ENCODE assay signal across 18 mouse cellular contexts in genomic region chr13:98699051-98699744, GRCm38 (mm10). TPM values are rescaled to one million over a fixed set of nuclear protein-coding genes. Genes with fewer than 3 reads are reported as not detected.
DNase-seq lines count a peak whose midpoint lies in the region; ATAC-seq and TF ChIP-seq lines count a peak whose summit lies in the region.
"Had no signal": no experiment of that assay in that cellular context is flagged by ENCODE, and none has a peak within 500 bp of the region (broad histone marks: within the 10 kb centered on the region; RNA-seq: fewer than 3 reads in every experiment).

No protein-coding gene starts in this region.

- H3K27me3 ChIP-seq in heart, embryonic 16.5 days (ENCODE audit: control insufficient read depth, insufficient read depth, low read length) = peaks cover 6% of the 10 kb centered on the region; the same call in 1 of the 2 replicates
- peaks cover 15% of the 10 kb centered on the region for H3K27me3 ChIP-seq in heart, embryonic 11.5 days (ENCODE audit: control insufficient read depth, insufficient read depth, low read length)
- H3K27me3 ChIP-seq in lung, embryonic 15.5 days = peaks cover 13% of the 10 kb centered on the region; the same call in 1 of the 2 replicates
- H3K27me3 ChIP-seq in kidney, postnatal 0 days (ENCODE audit: insufficient read depth, low read length) = no peaks in the 10 kb centered on the region

- 39% methylated on average over 14 of the region's 14 CpGs for WGBS in heart, embryonic 16.5 days
- 47% methylated on average over 14 of the region's 14 CpGs for WGBS in heart, embryonic 11.5 days (ENCODE audit: insufficient replicate concordance)
- 36% methylated on average over 14 of the region's 14 CpGs for WGBS in lung, embryonic 15.5 days
- 53% methylated on average over 14 of the region's 14 CpGs for WGBS in lung, adult 2 months
- WGBS in kidney, postnatal 0 days = 44% methylated on average over 14 of the region's 14 CpGs

- H3K4me3 ChIP-seq in heart, embryonic 16.5 days (ENCODE audit: low read length) = no peak overlapping the region
- H3K4me3 ChIP-seq in heart, embryonic 11.5 days (ENCODE audit: low read depth, low read length) = no peak overlapping the region
- H3K4me3 ChIP-seq in lung, embryonic 15.5 days = no peak overlapping the region
- no peak overlapping the region for H3K4me3 ChIP-seq in lung, adult 2 months (replicated peaks; ENCODE audit: extremely low read depth, low read depth, low read length)
- H3K4me3 ChIP-seq in kidney, postnatal 0 days (replicated peaks; ENCODE audit: low read depth, low read length) = no peak overlapping the region
- H3K4me3 ChIP-seq: layer of hippocampus, adult 2 months had no signal

- DNase-seq in lung, adult 2 months = no peak
- DNase-seq in kidney, postnatal 0 days (ENCODE audit: low spot score) = peak; percentile 27
- DNase-seq in yolk sac, embryonic 10.5 days (ENCODE audit: low spot score) = peak; percentile 66
- DNase-seq in spleen, postnatal 10 days (ENCODE audit: low spot score in 2 of 2) = no peak
- DNase-seq: cerebellum, adult 2 months; gastrocnemius, postnatal 36 days; midbrain, embryonic 14.5 days; thymus, postnatal 36 days had no signal

- TF ChIP-seq POLR2A in lung, adult 2 months (IDR thresholded peaks at IDR 0.05; ENCODE audit: borderline replicate concordance, extremely low read depth, low read depth, low read length) = no peak

- H3K9ac ChIP-seq in heart, embryonic 16.5 days (ENCODE audit: low read length) = no peak overlapping the region
- no peak overlapping the region for H3K9ac ChIP-seq in heart, embryonic 11.5 days (ENCODE audit: low read depth, low read length)
- H3K9ac ChIP-seq in lung, embryonic 15.5 days = no peak overlapping the region
- no peak overlapping the region for H3K9ac ChIP-seq in kidney, postnatal 0 days (ENCODE audit: low read depth, low read length)

- 0 out of 2 replicates have a peak overlapping the region, but pooled peaks have one; percentile 10 for H3K4me2 ChIP-seq in heart, embryonic 16.5 days (ENCODE audit: low read depth, low read length)
- H3K4me2 ChIP-seq in heart, embryonic 11.5 days = no peak overlapping the region
- no peak overlapping the region for H3K4me2 ChIP-seq in lung, embryonic 15.5 days
- no peak overlapping the region for H3K4me2 ChIP-seq in kidney, postnatal 0 days (ENCODE audit: low read length)

- ATAC-seq in heart, embryonic 16.5 days (replicated peaks; ENCODE audit: extremely low read depth, insufficient read depth, low FRiP score) = 0 out of 2 replicates have a peak, but pooled peaks have one; percentile 28
- ATAC-seq in heart, embryonic 11.5 days (replicated peaks; ENCODE audit: insufficient number of reproducible peaks, low FRiP score, low TSS enrichment) = no peak
- ATAC-seq in lung, embryonic 15.5 days (ENCODE audit: borderline replicate concordance, extremely low read depth, low FRiP score, low TSS enrichment) = peak; percentile 64; the same call in 1 of the 2 replicates
- ATAC-seq in kidney, postnatal 0 days (replicated peaks; ENCODE audit: low FRiP score, low read depth) = 0 out of 2 replicates have a peak, but pooled peaks have one; percentile 9
- ATAC-seq in granulocyte monocyte progenitor cell, adult 5-6 weeks (replicated peaks; ENCODE audit: poor library complexity, severe bottlenecking) = no peak
- ATAC-seq: CD4-positive, CD25-positive, alpha-beta regulatory T cell, adult 4 months; hindbrain, postnatal 0 days had no signal

- peaks cover 24% of the 10 kb centered on the region for H3K4me1 ChIP-seq in heart, embryonic 16.5 days (ENCODE audit: control insufficient read depth, insufficient read depth, low read length)
- H3K4me1 ChIP-seq in heart, embryonic 11.5 days (ENCODE audit: control insufficient read depth, insufficient read depth, low read length) = peaks cover 26% of the 10 kb centered on the region
- H3K4me1 ChIP-seq in lung, embryonic 15.5 days = peaks cover 41% of the 10 kb centered on the region
- peaks cover 12% of the 10 kb centered on the region for H3K4me1 ChIP-seq in lung, adult 2 months (ENCODE audit: control insufficient read depth, insufficient read depth, low read length)
- H3K4me1 ChIP-seq in kidney, postnatal 0 days (replicated peaks; ENCODE audit: insufficient read depth, low read length) = peaks cover 11% of the 10 kb centered on the region

- H3K27ac ChIP-seq in heart, embryonic 16.5 days (ENCODE audit: low read length) = peak overlapping the region; percentile 16; the same call in 1 of the 2 replicates
- H3K27ac ChIP-seq in heart, embryonic 11.5 days (ENCODE audit: low read depth, low read length) = no peak overlapping the region
- peak overlapping the region; percentile 96 for H3K27ac ChIP-seq in lung, embryonic 15.5 days
- 0 out of 2 replicates have a peak overlapping the region, but pooled peaks have one; percentile 27 for H3K27ac ChIP-seq in kidney, postnatal 0 days
- H3K27ac ChIP-seq: hindbrain, postnatal 0 days; layer of hippocampus, adult 2 months; macrophage had no signal

- no peaks in the 10 kb centered on the region for H3K36me3 ChIP-seq in heart, embryonic 16.5 days (ENCODE audit: control insufficient read depth, insufficient read depth)
- H3K36me3 ChIP-seq in heart, embryonic 11.5 days (ENCODE audit: control insufficient read depth, insufficient read depth, low read length) = no peaks in the 10 kb centered on the region
- H3K36me3 ChIP-seq in lung, embryonic 15.5 days = no peaks in the 10 kb centered on the region
- H3K36me3 ChIP-seq in kidney, postnatal 0 days (ENCODE audit: insufficient read depth, low read length) = no peaks in the 10 kb centered on the region

- H3K9me3 ChIP-seq in heart, embryonic 16.5 days (replicated peaks; ENCODE audit: control insufficient read depth, low read length) = no peaks in the 10 kb centered on the region
- H3K9me3 ChIP-seq in heart, embryonic 11.5 days (replicated peaks; ENCODE audit: control insufficient read depth, low read length) = no peaks in the 10 kb centered on the region
- no peaks in the 10 kb centered on the region for H3K9me3 ChIP-seq in lung, embryonic 15.5 days
- no peaks in the 10 kb centered on the region for H3K9me3 ChIP-seq in kidney, postnatal 0 days (replicated peaks; ENCODE audit: low read length)

- TF ChIP-seq CTCF in lung, adult 2 months (IDR thresholded peaks at IDR 0.05; ENCODE audit: insufficient read depth, low read length) = no peak
- TF ChIP-seq CTCF in kidney, postnatal 0 days (IDR thresholded peaks at IDR 0.05; ENCODE audit: low read depth) = no peak

RNA-seq across cellular contexts. Expression of gene Tmem171, which starts 4.6 kb away (rescaled TPM):
- 1.3 and 3.7 TPM in 2 replicates for polyA plus RNA-seq in heart, embryonic 16.5 days (2015; fragmentation: Nextera tagmentation; extraction: Ambion mirVana)
- 0.69 and 1.2 TPM in 2 replicates for polyA plus RNA-seq in heart, embryonic 11.5 days (2014; fragmentation: Nextera tagmentation; extraction: Ambion mirVana)
- polyA plus RNA-seq in lung, embryonic 15.5 days (2015; fragmentation: Nextera tagmentation; extraction: Ambion mirVana) = 18.8 and 19.5 TPM in 2 replicates
- polyA plus RNA-seq in lung, adult 2 months (2012; rRNA removed) = 3.6 and 6.6 TPM in 2 replicates
- polyA plus RNA-seq in kidney, postnatal 0 days (2015; fragmentation: Nextera tagmentation; extraction: Ambion mirVana) = 21.5 and 24.6 TPM in 2 replicates
- total RNA-seq in granulocyte monocyte progenitor cell, adult 5-6 weeks (2014; fragmentation: Nextera tagmentation) = not detected in 2 replicates
- not detected in 2 replicates for total RNA-seq in granulocyte monocyte progenitor cell, adult 5-6 weeks (2017)
- total RNA-seq: hindbrain, postnatal 0 days had no signal
- polyA plus RNA-seq: brain, embryonic 14.5 days; CD4-positive, CD25-positive, alpha-beta regulatory T cell, adult 4 months; cerebellum, adult 2 months; hindbrain, postnatal 0 days; midbrain, embryonic 14.5 days; neural tube, embryonic 11.5 days had no signal

Comparison
In these comparisons a context has a peak if more than half of its experiments do, and no peak if none do; other contexts are left out.
1. ATAC-seq: peak in heart, embryonic 16.5 days (single experiment), lung, embryonic 15.5 days (single experiment) and kidney, postnatal 0 days (single experiment); none in heart, embryonic 11.5 days (single experiment) and granulocyte monocyte progenitor cell, adult 5-6 weeks (single experiment).
2. DNase-seq: peak in kidney, postnatal 0 days (single experiment) and yolk sac, embryonic 10.5 days (single experiment); none in lung, adult 2 months (single experiment) and spleen, postnatal 10 days (0 of 2).